Mouse (Mus musculus) kidney, postnatal 25 days (tissue): Measurements from ENCODE around the gene Gpr152.

Experiments
- DNase-seq, 2 experiments: peaks; one replicate each; pipeline ENCODE4 v3.0.0; 2021; ENCODE audit warnings: mixed read lengths in 2 of 2

The Gpr152 gene

DNA sequence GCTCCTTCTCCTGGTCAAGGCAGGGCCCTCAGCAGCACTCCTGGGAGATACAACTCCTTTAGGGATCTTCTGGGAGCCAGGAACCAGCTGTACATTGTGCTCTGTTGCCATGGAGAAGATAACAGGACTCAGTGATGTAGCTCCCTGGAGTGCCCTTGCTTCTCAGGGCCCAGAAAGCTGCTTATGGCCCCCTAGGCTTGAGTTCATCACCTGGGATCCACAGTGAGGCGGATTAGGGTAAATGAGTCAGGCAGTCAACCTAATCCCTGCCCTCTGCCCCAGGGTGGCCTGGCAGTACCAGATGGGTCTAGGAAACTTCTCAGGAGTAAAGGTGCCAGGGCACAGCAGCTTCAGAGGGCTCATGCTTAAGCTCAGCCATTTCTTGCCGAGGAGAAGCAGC lies at the start of gene Gpr152:
TSS of gene Gpr152 (plus strand) at position 342 of the 400 bp plus-strand sequence.
- peak in 1 of 2 experiments; percentile 17 for DNase-seq

DNA sequence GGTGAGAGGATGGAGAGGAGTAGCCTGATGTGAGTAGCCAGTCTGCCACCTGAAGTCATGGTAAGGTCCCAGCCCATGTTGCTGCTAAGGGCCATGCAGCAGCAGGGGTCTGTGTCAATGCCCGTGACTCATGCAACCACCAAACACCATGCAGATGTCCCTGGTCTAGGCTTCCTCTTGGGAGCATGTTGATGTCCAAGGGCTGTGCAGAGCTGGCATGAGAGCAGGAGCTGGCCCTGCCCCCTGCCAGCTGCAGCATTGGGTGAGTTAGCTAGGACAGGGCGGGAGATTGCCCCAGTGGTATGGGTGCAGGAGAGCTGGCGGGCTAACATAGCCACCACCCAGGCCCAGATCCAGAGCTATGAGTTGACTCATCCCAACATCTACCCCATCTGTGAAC lies 49.1 kb upstream of the Gpr152 start:
- DNase-seq = no peak

DNA sequence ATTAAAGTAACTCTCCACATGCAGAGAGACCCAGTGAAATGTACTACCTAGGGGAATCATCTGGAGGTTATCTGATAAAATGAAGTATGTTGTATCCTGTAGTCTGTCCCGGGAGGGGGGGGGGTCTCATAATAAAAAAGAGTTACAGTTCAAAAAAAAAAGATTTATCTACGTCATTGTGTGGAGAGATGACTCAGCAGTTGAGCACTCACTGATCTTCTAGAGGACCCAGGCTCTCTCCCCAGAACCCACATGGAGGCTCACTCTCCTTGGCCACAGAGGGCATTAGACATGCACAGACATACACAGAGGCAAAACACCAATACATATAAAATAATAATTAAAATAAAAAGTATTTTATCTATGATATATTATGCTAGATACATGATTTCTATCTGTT lies 48.2 kb upstream of the Gpr152 start:
- no peak for DNase-seq

DNA sequence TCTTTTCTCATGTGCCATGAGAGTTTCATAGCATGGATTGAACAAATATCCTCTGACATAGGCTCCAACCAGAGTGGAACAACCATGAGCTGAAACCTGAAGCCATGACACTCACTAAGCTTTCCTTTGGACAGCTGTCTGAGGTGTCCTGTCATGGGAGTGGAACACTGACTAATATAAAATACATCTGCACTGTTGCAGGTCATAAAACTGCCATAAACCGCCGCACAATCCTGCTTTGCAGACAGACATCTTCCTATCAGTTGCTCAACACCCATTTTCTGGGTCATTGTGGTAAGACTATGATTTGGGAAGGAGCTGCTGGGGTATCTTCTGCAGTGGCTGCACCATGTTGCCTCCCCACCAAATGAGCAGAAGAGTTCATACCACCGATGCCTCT lies 46.8 kb upstream of the Gpr152 start:
- DNase-seq = no peak

DNA sequence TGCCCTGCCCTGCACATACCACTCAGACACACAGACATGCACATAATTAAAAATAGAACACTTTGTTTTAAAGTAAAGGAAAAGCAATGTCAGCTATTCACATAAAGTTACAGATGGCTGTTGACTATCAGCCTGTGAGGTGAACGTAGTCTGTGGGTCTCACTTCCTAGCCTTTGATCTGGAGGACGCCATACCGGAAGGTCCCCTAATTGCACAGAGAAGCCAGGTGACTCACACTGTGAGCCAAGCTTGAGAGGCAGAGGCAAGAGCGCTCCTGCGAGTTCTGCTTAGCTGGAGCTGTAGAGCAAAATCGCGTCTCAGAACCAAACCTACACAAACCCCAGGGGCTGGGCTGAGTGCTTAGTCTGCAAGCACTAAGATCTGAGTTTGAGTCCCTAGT lies 45.8 kb upstream of the Gpr152 start:
- no peak for DNase-seq

DNA sequence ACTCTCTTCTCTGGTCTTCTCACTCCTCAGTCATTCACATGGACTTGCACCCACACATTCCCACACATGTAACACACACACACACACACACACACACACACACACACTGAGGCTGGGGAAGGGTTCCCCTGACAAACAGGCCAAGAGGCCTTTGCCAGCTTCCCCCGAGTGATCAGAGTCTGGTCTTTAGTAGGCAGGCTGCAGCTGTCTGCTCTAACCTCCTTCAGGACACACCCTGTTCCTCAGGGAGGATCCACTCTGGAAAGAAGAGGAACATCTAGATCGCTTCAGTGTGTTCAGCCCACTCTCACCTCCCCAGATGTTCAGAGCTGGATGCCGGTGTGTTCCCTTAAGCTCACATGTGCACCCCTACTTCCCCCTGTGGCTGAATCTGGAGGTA lies 45.2 kb upstream of the Gpr152 start:
- no peak for DNase-seq

DNA sequence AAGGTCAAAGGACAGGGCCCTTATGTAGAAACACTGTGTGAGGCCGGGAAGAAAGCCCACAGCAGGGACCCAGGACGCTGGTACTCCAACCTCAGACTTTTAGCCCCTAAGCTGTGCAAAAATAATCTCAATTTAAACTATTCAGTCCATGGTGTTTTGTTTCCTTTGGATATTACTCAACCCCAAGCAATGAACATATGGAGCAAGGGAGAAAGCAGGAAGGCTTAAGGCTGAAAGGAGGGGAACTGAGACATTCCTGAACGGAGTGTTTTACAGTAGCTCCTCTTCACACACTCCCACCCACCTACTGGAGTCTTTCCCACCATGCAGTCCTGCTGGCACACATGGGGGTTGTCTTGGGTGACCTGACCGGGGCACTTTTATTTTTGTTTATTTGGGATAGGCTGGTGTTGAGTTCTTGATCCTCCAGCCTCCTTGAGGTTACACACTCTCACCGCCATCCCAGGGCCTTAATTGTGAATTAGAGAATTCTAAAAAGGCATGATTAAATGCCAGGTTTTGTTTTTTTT lies 44.7 kb upstream of the Gpr152 start:
- DNase-seq = no peak

DNA sequence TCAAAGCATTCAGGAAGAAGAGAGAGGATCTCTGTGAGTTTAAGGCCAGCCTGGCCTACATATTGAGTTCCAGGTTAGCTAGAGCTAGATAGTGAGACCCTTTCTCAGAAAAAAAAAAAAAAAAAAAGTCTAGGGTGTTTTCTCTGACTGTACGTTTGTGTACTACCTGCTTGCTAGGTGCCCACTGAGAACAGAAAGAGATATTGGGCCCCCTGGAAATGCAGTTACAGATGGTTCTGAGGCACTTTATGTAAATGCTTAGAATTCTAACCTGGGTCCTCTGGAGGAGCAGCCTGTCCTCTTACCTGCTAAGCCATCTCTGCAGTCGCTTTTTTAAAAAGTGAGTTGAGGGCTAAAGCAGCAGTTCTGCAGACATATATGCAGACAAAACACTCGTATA lies 43.8 kb upstream of the Gpr152 start:
- DNase-seq = no peak

DNA sequence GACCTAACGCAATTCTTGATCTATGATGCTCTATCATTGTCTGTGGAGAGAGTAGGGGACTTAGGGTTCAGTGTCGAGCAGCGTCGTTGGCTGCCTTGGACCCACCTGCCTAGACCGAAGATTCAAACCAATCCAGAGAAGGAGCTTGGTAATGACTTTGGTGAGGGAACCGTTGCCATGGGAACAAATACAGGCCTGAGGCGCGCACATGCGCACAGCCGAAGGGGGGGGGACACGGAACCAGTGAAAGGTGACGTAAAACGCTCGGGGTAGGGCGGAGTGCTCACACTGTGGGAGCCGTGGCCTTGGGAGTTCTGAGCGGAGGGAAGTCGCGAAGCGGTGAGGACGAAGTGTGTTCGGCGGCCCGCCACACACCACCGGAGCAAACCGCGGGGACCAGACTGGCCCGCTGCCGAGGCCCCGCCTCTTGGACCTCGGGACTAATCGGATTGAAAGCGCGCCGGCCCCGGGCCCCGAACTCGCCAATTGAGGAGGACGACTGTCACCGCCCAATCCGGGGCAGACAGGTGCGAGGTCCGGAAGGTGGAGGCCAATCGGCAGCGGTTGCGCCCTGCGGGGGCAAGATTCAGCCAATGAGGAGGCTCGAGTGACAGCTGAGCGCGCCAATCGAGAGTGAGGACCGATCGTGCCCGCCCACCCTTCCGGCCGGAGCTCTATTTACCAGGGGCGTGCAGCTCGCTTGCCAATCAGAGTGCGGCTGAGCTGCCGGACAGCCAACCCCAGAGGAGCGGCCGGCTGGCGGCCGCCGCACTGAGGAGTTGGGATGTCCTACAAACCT lies 42.7 kb upstream of the Gpr152 start, which contains the start of gene Cdk2ap2:
TSS of gene Cdk2ap2 (plus strand) at position 541 of the 799 bp plus-strand sequence.
- peak; percentile 100 for DNase-seq

DNA sequence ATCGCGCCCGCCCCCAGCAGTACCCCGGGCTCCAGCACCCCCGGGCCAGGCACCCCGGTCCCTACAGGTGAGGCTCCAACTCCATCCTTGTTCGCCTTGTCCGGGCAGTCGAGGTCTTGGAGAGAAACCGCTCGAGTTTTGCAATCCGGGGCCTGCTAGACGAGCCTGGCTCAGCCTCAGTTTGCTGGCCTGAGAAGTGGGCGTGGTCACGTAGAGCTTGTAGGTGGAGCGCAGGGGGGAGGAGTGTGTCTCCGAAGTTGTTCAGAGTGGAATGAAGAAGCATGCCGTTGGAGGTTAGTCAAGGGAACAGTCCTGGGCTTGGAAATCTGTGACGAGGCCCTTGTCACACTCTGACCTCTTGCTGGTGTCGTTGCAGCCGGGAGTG lies 42.2 kb upstream of the Gpr152 start:
- peak; percentile 92 to 93 for DNase-seq

DNA sequence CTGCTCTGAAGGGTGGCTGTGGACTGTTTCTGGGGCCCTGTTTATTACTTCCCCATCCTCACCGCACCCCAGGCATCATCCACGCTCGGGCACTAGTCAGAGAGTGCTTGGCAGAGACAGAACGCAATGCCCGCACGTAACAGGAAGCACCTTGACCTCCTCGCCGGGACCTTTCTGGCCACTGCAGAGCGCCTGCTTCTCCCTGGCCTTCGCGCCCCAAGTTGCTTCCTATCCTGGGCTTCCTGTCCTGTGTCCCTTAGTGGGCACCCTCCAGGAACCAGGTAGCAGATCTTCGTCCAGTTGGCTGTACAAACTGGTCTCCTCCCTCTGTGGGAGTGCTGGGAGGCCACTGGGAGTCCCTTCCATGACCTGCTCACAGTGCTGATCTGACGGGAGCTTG lies 41.2 kb upstream of the Gpr152 start:
- DNase-seq = no peak

DNA sequence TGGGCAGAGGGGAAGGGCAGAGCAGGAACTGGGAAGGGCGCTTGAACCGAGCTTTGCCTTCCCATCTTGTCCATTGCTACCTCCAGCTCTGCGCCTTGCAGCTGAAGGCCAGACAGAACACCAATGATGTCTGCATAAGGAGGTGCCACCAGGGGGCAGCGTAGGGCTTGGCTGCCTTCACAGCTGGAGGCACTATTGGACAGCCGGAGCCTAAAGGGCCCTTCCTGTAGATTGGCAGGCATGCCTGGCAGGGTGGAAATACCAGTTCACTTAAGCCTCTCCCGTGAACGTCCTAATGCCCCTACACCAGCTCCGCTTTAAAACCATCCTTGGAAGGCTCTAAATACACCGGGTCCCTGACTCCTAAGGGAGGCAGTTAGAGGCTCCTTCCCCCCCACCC lies 40.5 kb upstream of the Gpr152 start:
- peak; percentile 95 to 97 for DNase-seq

DNA sequence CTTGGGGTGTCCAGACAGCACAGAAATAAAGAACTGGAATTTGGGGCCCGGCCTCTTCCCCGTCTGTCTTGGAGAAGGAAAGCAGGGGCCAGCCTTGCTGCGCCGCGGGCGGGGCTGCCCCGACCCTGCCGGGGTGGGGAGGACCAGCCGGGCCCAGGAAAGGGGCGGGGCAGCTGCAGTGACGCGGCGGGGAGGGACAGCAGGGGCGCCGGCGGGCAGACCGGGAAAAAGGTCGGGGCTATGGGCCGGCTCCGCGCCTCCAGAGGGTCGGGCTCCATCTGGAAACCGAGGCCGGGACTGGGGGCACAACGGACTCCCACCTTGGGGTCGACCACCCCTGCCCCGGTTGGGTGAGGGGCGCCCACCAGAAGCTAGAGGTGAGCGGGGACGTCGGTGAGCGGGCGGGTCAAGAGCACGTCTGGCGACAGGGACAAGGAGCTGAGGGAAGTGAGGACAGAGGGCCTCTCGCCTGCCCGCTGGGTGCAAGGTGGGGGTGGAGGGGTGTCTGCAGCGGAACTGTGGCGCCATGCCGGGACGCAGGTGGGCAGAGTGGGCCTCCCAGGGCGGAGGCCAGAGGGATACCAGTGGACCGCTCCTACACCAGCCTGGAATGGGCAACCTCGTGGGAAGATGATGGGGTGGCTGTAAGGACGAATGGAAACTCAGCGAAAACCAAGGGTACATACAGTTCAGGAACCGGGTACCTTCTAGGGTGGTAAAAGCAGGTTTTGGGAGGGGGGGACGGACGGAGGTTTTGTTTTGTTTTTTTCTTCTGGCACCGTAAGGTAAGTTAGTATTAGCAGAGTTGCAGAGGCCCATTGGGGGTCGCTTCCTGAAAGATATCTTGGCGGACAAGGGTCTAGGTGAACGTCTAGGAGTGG lies 39.5 kb upstream of the Gpr152 start, which contains the start of gene Pitpnm1:
TSS of gene Pitpnm1 (plus strand) at position 162 of the 881 bp plus-strand sequence.
- DNase-seq = peak; percentile 81 to 89

DNA sequence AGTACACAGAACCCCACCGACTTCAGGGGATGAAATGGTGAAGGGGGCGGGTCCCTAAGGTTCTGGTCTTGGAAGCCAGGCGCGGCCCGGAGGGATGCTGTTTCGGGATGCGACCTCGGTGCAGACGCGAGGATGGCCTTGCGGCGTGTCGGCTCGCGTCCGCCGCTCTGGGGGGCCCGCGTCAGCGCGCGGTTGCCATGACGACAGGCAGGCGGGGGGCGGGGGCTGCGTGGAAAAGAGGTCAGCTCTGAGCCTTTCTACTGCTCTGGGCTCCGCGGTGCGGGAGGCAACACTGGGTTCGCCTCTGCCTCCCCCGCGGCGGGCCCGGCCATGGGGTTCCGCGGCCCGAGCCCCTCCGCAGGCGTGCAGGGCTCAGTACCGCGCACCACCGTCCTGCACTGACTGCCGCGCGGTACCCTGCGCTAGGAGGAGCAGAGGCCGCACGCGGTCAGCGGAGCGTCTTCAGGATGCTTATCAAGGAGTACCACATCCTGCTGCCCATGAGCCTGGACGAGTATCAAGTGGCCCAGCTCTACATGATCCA lies 38.8 kb upstream of the Gpr152 start:
- DNase-seq = no peak

DNA sequence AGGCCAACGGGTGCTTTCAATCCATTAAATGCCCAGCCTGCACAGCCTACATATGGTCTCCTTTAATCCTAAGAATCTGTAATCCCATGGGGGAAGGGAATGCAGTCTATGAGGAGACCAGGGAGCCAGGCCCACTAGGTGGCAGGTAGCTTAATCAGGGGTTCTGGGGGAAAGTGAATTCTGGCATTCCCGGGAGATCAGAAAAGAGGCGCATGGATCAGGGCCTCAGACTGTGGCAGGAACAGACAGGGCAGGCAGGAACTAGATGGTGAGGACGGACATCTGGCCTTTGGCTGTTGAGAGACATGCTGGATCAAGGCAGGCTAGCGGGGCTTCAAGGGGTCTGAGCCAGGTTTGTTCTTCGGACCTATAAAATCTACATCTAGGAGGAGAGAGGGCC lies 38.1 kb upstream of the Gpr152 start:
- no peak for DNase-seq

DNA sequence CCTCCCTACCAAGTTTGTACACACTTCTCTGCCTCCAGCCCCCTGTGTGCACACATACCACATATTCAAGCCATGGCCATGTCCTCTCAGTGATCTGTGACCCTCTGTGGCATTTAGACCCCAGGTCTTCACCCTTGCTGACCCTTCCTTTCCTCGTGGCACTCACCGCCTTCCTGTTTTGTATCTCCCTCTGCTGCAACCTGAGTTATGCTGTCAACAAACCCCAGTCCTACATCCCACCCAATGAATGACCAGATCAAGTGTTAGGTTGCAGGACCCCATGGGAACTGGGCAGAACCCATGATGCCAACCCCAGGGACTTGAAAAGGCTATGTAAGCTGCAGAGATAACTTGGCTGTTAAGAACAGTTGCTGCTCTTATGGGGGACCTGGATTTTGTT lies 37.5 kb upstream of the Gpr152 start:
- no peak for DNase-seq

DNA sequence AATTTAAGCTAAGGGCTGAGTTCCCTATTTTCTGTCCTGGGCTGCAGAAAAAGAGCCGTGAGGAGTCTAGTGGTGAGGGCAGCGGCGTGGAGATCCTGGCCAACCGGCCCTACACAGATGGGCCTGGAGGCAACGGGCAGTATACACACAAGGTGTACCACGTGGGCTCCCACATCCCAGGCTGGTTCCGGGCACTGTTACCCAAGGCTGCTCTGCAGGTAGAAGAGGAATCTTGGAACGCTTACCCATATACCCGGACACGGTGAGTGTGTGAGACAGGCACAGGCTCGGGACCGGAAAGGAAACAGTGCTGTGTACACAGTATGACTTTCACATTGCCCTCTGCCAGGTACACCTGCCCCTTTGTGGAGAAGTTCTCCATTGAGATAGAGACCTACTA lies 37.0 kb upstream of the Gpr152 start:
- no peak for DNase-seq

DNA sequence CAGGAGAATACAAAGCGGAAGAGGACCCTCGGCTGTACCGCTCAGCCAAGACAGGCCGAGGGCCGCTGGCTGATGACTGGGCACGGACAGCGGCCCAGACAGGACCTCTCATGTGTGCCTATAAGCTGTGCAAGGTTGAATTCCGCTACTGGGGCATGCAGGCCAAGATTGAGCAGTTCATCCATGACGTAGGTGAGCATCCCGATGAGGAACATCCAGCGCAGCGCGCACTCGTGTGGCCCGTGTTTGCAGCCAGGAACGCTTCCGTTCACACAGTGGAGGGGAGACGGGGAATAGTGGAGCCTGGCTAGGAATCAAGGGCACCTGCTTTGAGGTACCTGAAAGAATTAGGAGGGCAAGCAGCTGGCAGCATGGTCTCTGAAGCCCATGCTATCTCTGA lies 36.3 kb upstream of the Gpr152 start:
- peak in 1 of 2 experiments; percentile 26 for DNase-seq

DNA sequence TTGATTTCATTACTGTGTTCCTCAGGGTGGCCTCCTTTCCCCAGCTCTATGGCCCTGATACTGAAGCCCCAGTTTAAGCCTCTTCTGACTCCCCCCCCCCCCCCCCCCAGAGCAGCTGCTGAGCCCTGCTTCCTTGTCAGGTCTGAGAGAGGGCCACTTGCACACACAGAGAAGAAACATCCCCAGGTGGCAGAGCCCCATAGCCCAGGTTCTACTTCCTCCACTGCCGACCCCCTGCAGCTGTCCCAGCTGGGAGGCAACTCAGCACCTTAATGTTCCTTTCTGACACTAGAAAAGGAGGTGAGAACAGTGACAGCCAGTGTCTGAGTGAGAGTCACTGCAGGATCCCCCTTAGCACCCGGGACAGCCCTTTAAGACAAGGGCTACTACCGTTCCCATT lies 35.8 kb upstream of the Gpr152 start:
- no peak for DNase-seq

DNA sequence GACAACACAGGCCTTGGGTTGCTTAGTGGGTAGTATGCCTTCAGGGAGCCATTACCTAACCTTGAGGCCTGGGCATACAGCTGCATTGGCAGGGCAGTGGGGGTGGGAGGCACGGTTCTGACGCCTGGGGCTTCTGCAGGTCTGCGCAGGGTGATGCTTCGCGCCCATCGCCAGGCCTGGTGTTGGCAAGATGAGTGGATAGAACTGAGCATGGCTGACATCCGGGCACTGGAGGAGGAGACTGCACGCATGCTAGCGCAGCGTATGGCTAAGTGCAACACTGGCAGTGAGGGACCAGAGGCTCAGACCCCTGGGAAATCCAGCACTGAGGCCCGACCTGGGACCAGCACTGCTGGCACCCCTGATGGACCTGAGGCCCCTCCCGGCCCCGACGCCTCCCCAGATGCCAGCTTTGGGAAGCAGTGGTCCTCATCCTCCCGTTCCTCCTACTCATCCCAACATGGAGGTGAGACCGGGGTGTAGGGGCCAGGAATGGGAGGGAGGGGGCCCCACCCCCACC lies 34.9 kb upstream of the Gpr152 start:
- DNase-seq = peak in 1 of 2 experiments; percentile 28

DNA sequence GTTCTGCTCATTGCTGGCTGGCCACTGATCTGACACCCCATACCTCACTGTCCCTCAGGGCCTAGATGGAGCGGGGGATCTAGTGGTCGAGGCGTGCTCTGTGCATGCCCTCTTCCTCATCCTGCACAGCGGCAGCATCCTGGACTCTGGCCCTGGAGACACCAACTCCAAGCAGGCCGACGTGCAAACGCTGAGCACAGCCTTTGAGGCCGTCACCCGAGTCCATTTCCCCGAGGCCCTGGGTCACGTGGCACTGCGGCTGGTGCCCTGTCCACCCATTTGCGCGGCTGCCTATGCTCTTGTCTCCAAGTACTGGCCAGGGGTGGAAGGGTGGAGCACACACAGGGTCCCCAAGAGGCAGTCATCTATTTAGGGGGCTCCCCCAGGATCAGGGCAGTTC lies 32.9 kb upstream of the Gpr152 start:
- DNase-seq = peak; percentile 38 to 68

DNA sequence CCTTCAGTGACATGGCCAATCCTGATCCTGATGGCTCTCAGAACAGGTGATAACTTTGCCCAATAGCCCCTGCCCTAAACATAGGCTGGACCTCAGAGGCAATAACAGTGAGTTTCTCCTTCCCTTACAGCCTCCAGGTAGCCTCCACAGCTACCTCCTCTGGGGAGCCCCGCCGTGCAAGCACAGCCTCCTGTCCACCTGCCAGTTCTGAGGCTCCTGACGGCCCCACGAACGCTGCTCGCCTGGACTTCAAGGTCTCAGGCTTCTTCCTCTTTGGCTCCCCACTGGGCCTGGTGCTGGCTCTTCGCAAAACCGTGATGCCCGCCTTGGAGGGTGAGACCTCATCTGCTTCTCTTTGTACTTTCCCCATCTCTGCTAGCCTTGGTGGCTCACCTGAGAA lies 31.1 kb upstream of the Gpr152 start:
- DNase-seq = no peak
